Mouse (Mus musculus): ENCODE results near the gene Aldh5a1. TPM values are rescaled to one million over a fixed set of nuclear protein-coding genes. Genes with fewer than 3 reads are reported as not detected.

Aldh5a1 gene
- polyA plus RNA-seq, 1 experiment from 2014 or later, result 7.9 TPM

DNA sequence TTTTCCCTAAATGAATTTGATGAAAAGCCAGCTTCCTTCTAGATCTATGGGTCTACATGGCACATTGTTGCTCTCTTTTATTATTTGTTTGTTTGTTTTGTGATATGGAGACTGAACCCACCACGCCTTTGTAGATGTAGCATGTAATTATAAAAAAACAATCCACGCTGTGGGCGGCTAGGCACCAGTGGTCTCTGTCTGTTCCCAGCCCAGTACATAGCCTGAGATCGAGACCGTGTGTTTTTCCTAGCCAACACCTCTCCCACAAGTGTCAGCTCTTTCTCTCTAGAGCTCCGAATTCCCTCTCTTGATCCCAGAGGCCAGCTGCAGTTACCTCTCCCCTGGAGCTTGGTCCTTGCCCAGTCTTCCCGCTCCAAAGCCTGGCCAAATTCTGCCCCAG is 69.2 kb downstream of the Aldh5a1 start:
- no peak for ATAC-seq (replicated peaks; ENCODE audit: insufficient number of reproducible peaks, low FRiP score, low TSS enrichment)
- Histone ChIP-seq H3K4me1 (ENCODE audit: control insufficient read depth, insufficient read depth, low read length) (no peaks in the 10 kb centered on the region), H3K9me3 (replicated peaks; ENCODE audit: control insufficient read depth, low read length) (no peaks in the 10 kb centered on the region), H3K27ac (ENCODE audit: low read depth, low read length) (no peak overlapping the region), H3K9ac (ENCODE audit: low read depth, low read length) (no peak overlapping the region), H3K36me3 (ENCODE audit: control insufficient read depth, insufficient read depth, low read length) (no peaks in the 10 kb centered on the region), H3K27me3 (ENCODE audit: control insufficient read depth, insufficient read depth, low read length) (no peaks in the 10 kb centered on the region), H3K4me3 (ENCODE audit: low read depth, low read length) (no peak overlapping the region), H3K4me2 (no peak overlapping the region)
- 78% methylated on average over 7 of the region's 7 CpGs for WGBS (ENCODE audit: insufficient replicate concordance)

DNA sequence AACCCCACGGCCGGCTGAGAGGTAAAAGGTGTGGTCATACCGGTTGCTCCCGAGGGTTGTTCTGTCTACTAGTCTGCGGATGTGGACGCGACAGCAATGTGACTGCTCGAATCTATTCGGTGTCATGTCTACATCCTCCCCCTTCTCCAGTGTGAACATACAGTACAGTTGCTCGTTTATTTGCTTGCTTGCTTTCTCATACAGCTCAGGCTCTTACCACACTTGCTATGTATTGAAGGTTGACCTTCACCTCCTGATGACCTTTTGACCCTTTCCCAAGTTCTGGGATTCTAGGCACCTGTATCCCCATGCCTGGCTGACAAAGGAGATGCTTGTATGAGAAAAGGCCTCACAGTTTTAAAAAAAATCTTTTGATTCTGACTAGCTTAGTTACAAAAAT is 69.7 kb downstream of the Aldh5a1 start:
- H3K4me2 ChIP-seq, result no peak overlapping the region
- no peak overlapping the region for H3K4me3 ChIP-seq (ENCODE audit: low read depth, low read length)
- H3K27ac ChIP-seq (ENCODE audit: low read depth, low read length), result no peak overlapping the region
- no peaks in the 10 kb centered on the region for H3K36me3 ChIP-seq (ENCODE audit: control insufficient read depth, insufficient read depth, low read length)
- H3K27me3 ChIP-seq (ENCODE audit: control insufficient read depth, insufficient read depth, low read length), result no peaks in the 10 kb centered on the region
- H3K9me3 ChIP-seq (replicated peaks; ENCODE audit: control insufficient read depth, low read length), result no peaks in the 10 kb centered on the region
- no peaks in the 10 kb centered on the region for H3K4me1 ChIP-seq (ENCODE audit: control insufficient read depth, insufficient read depth, low read length)
- 88% methylated on average over 10 of the region's 10 CpGs for WGBS (ENCODE audit: insufficient replicate concordance)
- H3K9ac ChIP-seq (ENCODE audit: low read depth, low read length), result no peak overlapping the region
- no peak for ATAC-seq (replicated peaks; ENCODE audit: insufficient number of reproducible peaks, low FRiP score, low TSS enrichment)

DNA sequence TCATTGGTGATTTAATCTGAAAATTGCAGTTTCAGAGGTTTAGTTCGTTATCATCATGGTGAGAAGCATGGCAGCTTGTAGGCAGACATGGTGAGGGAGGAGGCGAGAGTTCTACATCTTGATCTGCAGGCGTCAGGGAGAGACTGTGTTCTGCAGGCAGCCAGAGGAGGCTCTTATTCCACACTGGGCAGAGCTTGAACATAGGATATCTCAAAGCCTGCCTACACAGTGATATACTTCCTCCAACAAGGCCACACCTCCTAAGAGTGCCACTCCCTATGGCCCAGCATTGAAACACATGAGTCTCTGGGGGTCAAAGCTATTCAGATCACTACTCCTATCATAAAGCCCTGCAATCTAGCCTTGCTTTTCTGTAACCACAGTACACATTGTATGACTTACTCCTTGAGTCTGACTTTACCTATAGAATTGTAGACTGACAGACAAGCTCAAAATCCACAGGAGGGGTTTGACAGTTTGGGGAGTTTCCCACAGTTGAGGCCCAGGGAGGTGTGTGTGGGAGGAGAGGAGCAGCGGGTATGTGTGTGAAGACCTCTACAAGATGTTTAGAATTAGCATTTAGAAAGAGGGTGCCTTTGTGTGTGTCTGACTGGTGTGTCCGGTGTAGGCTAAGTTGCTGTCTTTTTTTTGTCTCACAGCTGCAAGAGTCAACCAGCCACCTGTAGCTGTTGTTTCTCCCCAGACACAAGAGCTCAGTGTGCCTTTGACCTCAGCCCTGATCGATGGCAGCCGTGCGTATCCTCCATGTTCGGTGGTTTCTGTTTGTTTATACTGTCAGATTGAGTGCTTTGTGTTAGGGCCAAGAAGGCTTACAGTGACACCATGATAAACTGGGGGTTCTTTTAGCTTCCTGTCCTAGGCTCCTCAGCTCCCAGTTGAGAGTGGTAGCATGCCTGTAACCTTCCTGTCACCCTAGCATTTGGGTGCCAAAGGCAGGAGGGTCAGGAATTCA is 70.7 kb downstream of the Aldh5a1 start:
- no peaks in the 10 kb centered on the region for H3K27me3 ChIP-seq (ENCODE audit: control insufficient read depth, insufficient read depth, low read length)

DNA sequence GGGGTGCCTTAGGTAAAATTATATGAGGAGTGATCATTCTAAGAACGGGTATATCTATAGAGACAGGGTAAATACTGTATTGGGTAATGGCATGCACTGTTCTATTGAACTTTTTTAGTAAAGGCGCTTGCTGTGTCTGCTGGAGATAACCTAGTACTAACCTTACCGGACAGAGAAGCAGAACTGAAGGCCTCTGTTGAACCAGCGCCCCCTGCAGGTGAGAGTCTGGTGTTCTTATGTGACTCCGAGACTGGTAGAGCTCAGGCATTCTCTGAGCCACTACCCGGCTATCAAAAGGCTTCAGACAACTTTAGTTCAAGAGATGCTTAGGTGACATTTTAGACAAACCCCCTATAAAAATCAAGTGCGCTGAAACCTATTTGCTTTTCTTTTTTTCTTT is 74.9 kb downstream of the Aldh5a1 start:
- H3K27ac ChIP-seq (ENCODE audit: low read depth, low read length), result no peak overlapping the region

More for the DNA sequence above, 70.7 kb downstream of the Aldh5a1 start:
- Histone ChIP-seq H3K4me1 (ENCODE audit: control insufficient read depth, insufficient read depth, low read length) (no peaks in the 10 kb centered on the region), H3K9me3 (replicated peaks; ENCODE audit: control insufficient read depth, low read length) (no peaks in the 10 kb centered on the region), H3K9ac (ENCODE audit: low read depth, low read length) (no peak overlapping the region), H3K36me3 (ENCODE audit: control insufficient read depth, insufficient read depth, low read length) (no peaks in the 10 kb centered on the region), H3K4me3 (ENCODE audit: low read depth, low read length) (no peak overlapping the region), H3K27ac (ENCODE audit: low read depth, low read length) (no peak overlapping the region), H3K4me2 (no peak overlapping the region)
- ATAC-seq (replicated peaks; ENCODE audit: insufficient number of reproducible peaks, low FRiP score, low TSS enrichment), result no peak
- 57% methylated on average over 9 of the region's 9 CpGs for WGBS (ENCODE audit: insufficient replicate concordance)

DNA sequence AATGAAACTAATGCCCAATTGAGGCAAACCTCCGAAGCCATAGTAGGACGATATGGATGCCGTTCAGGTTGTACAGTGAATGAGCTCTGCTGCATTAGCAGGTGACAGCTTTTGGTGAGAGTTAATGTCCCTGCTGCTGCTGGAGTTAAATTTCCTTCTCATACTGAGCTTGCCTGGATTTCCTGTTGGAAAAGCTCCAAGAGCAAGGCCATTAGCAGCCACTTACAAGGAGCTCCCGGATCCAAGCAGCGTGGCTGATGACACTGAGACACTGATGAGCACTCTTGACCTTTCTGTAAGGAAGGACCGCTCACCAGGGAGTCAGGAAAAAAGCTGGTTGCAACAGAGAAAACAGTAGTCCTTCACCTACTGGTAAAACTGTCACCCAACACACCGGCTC is 75.4 kb downstream of the Aldh5a1 start:
- no peak overlapping the region for H3K9ac ChIP-seq (ENCODE audit: low read depth, low read length)
- H3K4me2 ChIP-seq, result no peak overlapping the region
- H3K27ac ChIP-seq (ENCODE audit: low read depth, low read length), result no peak overlapping the region
- no peaks in the 10 kb centered on the region for H3K4me1 ChIP-seq (ENCODE audit: control insufficient read depth, insufficient read depth, low read length)
- H3K4me3 ChIP-seq (ENCODE audit: low read depth, low read length), result no peak overlapping the region
- no peaks in the 10 kb centered on the region for H3K9me3 ChIP-seq (replicated peaks; ENCODE audit: control insufficient read depth, low read length)
- no peaks in the 10 kb centered on the region for H3K36me3 ChIP-seq (ENCODE audit: control insufficient read depth, insufficient read depth, low read length)
- H3K27me3 ChIP-seq (ENCODE audit: control insufficient read depth, insufficient read depth, low read length), result no peaks in the 10 kb centered on the region
- WGBS (ENCODE audit: insufficient replicate concordance), result 76% methylated on average over 7 of the region's 7 CpGs
- ATAC-seq (replicated peaks; ENCODE audit: insufficient number of reproducible peaks, low FRiP score, low TSS enrichment), result no peak

More for the DNA sequence above, 74.9 kb downstream of the Aldh5a1 start:
- WGBS (ENCODE audit: insufficient replicate concordance), result 56% methylated on average over 7 of the region's 7 CpGs
- ATAC-seq (replicated peaks; ENCODE audit: insufficient number of reproducible peaks, low FRiP score, low TSS enrichment), result no peak
- H3K4me3 ChIP-seq (ENCODE audit: low read depth, low read length), result no peak overlapping the region
- H3K4me1 ChIP-seq (ENCODE audit: control insufficient read depth, insufficient read depth, low read length), result no peaks in the 10 kb centered on the region
- no peaks in the 10 kb centered on the region for H3K36me3 ChIP-seq (ENCODE audit: control insufficient read depth, insufficient read depth, low read length)
- H3K4me2 ChIP-seq, result no peak overlapping the region
- H3K27me3 ChIP-seq (ENCODE audit: control insufficient read depth, insufficient read depth, low read length), result no peaks in the 10 kb centered on the region
- no peaks in the 10 kb centered on the region for H3K9me3 ChIP-seq (replicated peaks; ENCODE audit: control insufficient read depth, low read length)
- no peak overlapping the region for H3K9ac ChIP-seq (ENCODE audit: low read depth, low read length)

DNA sequence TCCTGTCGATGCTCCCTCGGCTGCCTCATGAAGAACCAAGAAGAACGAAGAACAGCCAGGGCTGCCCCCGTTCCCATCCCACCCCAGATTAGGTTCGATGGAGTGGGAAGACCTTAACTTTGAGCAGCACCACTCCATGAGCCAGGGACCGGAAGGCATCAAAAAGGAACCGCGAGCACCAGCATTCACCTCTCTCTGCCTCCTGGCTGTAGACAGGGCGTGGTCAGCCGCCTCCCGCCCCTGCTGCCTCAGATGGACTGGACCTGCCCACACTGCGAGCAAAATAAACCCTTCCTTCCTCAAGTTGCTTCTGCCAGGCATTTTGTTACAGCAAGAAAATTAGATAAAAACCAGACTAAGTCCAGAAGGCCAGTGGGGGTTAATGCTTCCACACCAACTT is 76.4 kb downstream of the Aldh5a1 start:
- no peaks in the 10 kb centered on the region for H3K4me1 ChIP-seq (ENCODE audit: control insufficient read depth, insufficient read depth, low read length)
- no peaks in the 10 kb centered on the region for H3K36me3 ChIP-seq (ENCODE audit: control insufficient read depth, insufficient read depth, low read length)
- no peak for ATAC-seq (replicated peaks; ENCODE audit: insufficient number of reproducible peaks, low FRiP score, low TSS enrichment)
- H3K4me2 ChIP-seq, result no peak overlapping the region
- no peak overlapping the region for H3K9ac ChIP-seq (ENCODE audit: low read depth, low read length)
- H3K27me3 ChIP-seq (ENCODE audit: control insufficient read depth, insufficient read depth, low read length), result no peaks in the 10 kb centered on the region
- no peak overlapping the region for H3K27ac ChIP-seq (ENCODE audit: low read depth, low read length)
- WGBS (ENCODE audit: insufficient replicate concordance), result 66% methylated on average over 12 of the region's 12 CpGs
- no peaks in the 10 kb centered on the region for H3K9me3 ChIP-seq (replicated peaks; ENCODE audit: control insufficient read depth, low read length)
- no peak overlapping the region for H3K4me3 ChIP-seq (ENCODE audit: low read depth, low read length)

DNA sequence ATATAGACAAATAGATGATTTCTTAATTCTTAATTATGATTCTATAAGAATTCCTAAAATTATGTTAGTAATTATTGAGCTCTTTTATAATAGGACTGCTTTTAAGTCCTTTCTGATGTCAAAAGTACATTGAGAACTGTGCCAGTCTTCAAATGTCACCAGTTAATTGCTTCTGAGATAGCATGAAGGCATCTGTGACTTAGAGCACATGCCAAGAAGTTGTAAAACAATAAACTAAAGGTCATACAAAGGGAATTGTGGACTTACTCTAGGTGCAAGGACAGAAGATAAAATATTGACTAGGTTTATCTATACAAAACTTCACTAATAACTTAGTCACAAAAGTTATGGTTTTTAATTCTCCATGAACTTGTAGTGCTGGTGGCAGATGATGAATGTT is 78.3 kb downstream of the Aldh5a1 start:
- Histone ChIP-seq H3K4me3 (ENCODE audit: low read depth, low read length) (no peak overlapping the region), H3K4me2 (no peak overlapping the region), H3K36me3 (ENCODE audit: control insufficient read depth, insufficient read depth, low read length) (no peaks in the 10 kb centered on the region), H3K9ac (ENCODE audit: low read depth, low read length) (no peak overlapping the region), H3K4me1 (ENCODE audit: control insufficient read depth, insufficient read depth, low read length) (no peaks in the 10 kb centered on the region), H3K27ac (ENCODE audit: low read depth, low read length) (no peak overlapping the region), H3K27me3 (ENCODE audit: control insufficient read depth, insufficient read depth, low read length) (no peaks in the 10 kb centered on the region), H3K9me3 (replicated peaks; ENCODE audit: control insufficient read depth, low read length) (no peaks in the 10 kb centered on the region)
- ATAC-seq (replicated peaks; ENCODE audit: insufficient number of reproducible peaks, low FRiP score, low TSS enrichment), result no peak

Measured in heart, embryonic 11.5 days (tissue).